Mouse (Mus musculus) ES-Bruce4 (cell line): ENCODE data around the gene Lrrc28. TPM values are rescaled to one million over a fixed set of nuclear protein-coding genes. Genes with fewer than 3 reads are reported as not detected.

Source experiments
- H3K27ac ChIP-seq: 2 replicates; pipeline ENCODE4 v1.5.1; 2012; ENCODE audit warnings: low read length, inconsistent platforms; ENCODE audit not compliant: insufficient read depth
- H3K27me3 ChIP-seq: 2 replicates; pipeline ENCODE4 v1.6.1; 2012; ENCODE audit warnings: mild to moderate bottlenecking, low read length, inconsistent platforms; ENCODE audit not compliant: control insufficient read depth, poor library complexity, insufficient read depth, severe bottlenecking
- H3K36me3 ChIP-seq: 2 replicates; pipeline ENCODE4 v1.6.1; 2012; ENCODE audit warnings: inconsistent platforms, mild to moderate bottlenecking, low read length, moderate library complexity; ENCODE audit not compliant: control insufficient read depth, poor library complexity, insufficient read depth, severe bottlenecking
- H3K4me1 ChIP-seq: one replicate; pipeline ENCODE4 v1.8.1; 2011; ENCODE audit warnings: low read length; ENCODE audit not compliant: control insufficient read depth, insufficient read depth
- H3K4me3 ChIP-seq: 2 replicates; pipeline ENCODE4 v1.5.1; 2011; ENCODE audit warnings: low read depth, mild to moderate bottlenecking, low read length
- H3K9ac ChIP-seq: 2 replicates; pipeline ENCODE4 v1.6.1; 2012; ENCODE audit warnings: low read depth, mild to moderate bottlenecking, inconsistent platforms; ENCODE audit not compliant: poor library complexity, severe bottlenecking
- H3K9me3 ChIP-seq: replicated peaks from 2 replicates; pipeline ENCODE4 v1.6.1; 2012; ENCODE audit warnings: mild to moderate bottlenecking, low read length, inconsistent platforms; ENCODE audit not compliant: control insufficient read depth, poor library complexity, insufficient read depth, severe bottlenecking
- CTCF ChIP-seq: IDR thresholded peaks from one replicate; pipeline ENCODE4 v1.8.1; 2011; ENCODE audit warnings: low read depth, low read length
- EP300 ChIP-seq: IDR thresholded peaks from 2 replicates; pipeline ENCODE4 v1.6.1; 2011; ENCODE audit warnings: low read depth, low read length; ENCODE audit not compliant: insufficient read depth
- POLR2A ChIP-seq: IDR thresholded peaks from one replicate; pipeline ENCODE4 v1.8.1; 2011; ENCODE audit warnings: low read length; ENCODE audit not compliant: insufficient read depth
- polyA plus RNA-seq: library from polyadenylated mRNA; stranded (reverse); fragments of >200 nt; gene quantifications from 2 replicates; pipeline ENCODE4 v1.2.4, GENCODE M21; 2011; ENCODE audit warnings: low read depth; ENCODE audit not compliant: missing spikeins, insufficient read depth, insufficient read length

Gene Lrrc28
- polyA plus RNA-seq, 1 experiment: 34.5 TPM

DNA sequence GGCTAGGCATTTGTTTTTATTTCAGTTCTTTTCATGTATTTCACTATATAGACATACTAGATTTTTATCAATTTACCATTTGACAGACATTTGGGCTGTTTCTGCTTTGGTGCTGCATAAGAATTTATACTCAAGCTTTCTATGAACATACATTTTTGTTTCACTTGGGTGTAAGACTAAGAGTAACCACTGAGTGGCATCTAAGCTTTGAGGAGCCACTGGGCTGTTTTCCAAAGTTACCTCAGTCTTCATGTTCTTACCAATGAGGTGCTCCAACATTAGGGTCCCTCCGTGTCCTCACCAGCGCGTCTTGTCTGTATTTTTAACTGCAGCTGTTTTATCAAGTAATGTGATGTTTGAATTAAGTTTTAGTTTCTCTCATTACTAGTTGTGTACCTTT lies 41.5 kb upstream of the Lrrc28 start:
- Histone ChIP-seq H3K4me1 (no peaks in the 10 kb centered on the region), H3K27me3 (no peaks in the 10 kb centered on the region), H3K27ac (no peak overlapping the region), H3K36me3 (0 out of 2 replicates have a peak, but pooled peaks cover 2% of the 10 kb centered on the region), H3K4me3 (no peak overlapping the region), H3K9ac (no peak overlapping the region), H3K9me3 (no peaks in the 10 kb centered on the region)
- TF ChIP-seq CTCF (no peak), POLR2A (no peak), EP300 (no peak)

DNA sequence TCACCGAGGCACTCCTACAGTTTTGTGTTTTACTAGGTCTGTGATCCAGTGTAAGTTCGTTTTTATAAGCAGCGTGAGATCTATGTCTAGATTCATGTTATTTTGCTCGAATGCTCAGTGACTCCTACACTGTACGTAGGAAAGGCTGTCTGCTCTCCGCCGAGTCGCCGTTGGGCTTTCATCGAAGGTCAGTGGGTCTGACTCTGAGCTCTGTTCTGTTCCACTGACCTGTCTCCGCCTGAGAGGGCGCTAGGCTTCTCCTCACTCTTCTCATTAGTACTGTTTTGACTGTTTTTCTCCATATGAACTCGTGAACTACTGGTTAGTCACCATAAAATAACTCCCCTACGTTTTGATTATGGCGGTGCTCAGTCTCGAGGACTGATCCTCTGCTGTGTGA lies 37.9 kb upstream of the Lrrc28 start:
- Histone ChIP-seq H3K27ac (no peak overlapping the region), H3K9me3 (no peaks in the 10 kb centered on the region), H3K27me3 (no peaks in the 10 kb centered on the region), H3K4me3 (no peak overlapping the region), H3K36me3 (no peaks in the 10 kb centered on the region), H3K4me1 (no peaks in the 10 kb centered on the region), H3K9ac (no peak overlapping the region)
- TF ChIP-seq CTCF (peak; percentile 34), EP300 (no peak), POLR2A (no peak)

DNA sequence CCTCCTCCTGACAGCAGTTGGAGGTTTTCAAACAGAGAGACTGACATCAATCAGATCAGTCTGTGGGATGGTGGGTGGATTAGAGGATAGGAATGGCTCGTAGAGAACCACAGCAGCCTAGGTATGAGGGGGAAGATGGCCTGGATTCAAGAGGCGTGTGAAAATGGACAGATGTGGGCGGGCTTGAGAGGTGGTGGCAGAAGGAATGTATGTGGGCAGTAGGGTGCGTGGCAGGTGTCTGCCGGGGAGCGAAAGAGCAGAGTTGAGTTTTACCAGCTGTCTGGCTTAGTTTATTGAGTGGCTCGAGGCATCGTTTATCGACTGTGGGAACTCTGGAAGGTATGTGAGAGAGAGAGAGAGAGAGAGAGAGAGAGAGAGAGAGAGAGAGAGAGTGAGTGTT lies 36.0 kb upstream of the Lrrc28 start:
- Histone ChIP-seq H3K27ac (no peak overlapping the region), H3K36me3 (no peaks in the 10 kb centered on the region), H3K9ac (no peak overlapping the region), H3K9me3 (no peaks in the 10 kb centered on the region), H3K4me1 (no peaks in the 10 kb centered on the region), H3K4me3 (no peak overlapping the region), H3K27me3 (no peaks in the 10 kb centered on the region)
- TF ChIP-seq CTCF: no peak
- TF ChIP-seq EP300: no peak
- no peak for TF ChIP-seq POLR2A

DNA sequence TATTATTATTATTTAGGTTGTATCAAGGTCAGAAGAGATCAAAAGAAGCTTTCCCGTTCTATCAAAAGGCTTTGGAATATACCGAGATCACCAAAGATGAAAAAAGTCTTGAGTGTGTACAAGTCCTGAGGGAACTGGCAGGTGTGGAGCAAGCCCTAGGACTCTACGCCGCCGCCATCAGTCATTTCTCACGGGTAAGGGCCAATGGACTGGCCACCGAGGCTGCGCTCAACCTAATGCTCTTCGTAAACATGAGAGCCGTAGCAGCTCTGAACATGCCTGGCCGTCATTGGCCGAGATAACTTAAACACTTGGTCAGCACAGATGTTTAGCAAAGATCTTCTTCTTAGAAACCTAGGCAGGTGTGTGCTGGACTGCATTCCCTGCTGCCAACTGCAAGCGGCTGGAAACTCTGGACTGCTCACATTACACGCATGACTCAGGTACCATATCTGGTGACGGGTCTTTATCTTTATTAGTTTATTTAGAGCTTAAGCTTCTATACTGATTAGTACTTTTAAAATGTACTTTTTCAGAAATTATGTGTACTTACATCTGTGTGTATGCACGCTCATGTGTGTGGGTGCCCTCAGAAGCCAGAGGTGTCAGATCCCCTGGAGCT lies 33.9 kb upstream of the Lrrc28 start:
- Histone ChIP-seq H3K4me3 (no peak overlapping the region), H3K27ac (no peak overlapping the region), H3K4me1 (no peaks in the 10 kb centered on the region), H3K9ac (no peak overlapping the region), H3K27me3 (no peaks in the 10 kb centered on the region), H3K36me3 (no peaks in the 10 kb centered on the region), H3K9me3 (no peaks in the 10 kb centered on the region)
- TF ChIP-seq CTCF (no peak), EP300 (no peak), POLR2A (no peak)

DNA sequence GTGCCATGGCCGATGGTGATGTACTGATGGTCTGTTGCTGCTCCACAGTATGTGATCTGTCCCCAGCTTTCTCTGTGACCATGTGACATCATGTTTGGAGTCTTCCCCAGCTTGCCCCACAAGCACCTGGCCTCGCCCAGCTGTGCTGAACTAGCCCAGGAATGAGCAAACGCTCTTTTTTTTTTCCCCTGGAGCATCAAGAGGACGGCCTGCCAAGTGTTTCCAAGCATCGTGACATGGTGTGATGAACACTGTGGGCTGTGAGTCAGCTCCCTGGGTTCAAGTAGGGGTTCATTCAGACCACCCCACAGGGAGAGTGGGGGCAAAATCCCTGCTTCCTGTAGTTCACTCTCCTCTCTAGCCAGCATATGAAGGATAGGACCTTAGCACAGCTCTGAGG lies 28.6 kb upstream of the Lrrc28 start:
- no peak overlapping the region for H3K4me3 ChIP-seq
- no peak for TF ChIP-seq CTCF
- no peak overlapping the region for H3K9ac ChIP-seq
- H3K9me3 ChIP-seq: no peaks in the 10 kb centered on the region
- no peaks in the 10 kb centered on the region for H3K36me3 ChIP-seq
- H3K27ac ChIP-seq: no peak overlapping the region
- H3K27me3 ChIP-seq: no peaks in the 10 kb centered on the region
- H3K4me1 ChIP-seq: no peaks in the 10 kb centered on the region

DNA sequence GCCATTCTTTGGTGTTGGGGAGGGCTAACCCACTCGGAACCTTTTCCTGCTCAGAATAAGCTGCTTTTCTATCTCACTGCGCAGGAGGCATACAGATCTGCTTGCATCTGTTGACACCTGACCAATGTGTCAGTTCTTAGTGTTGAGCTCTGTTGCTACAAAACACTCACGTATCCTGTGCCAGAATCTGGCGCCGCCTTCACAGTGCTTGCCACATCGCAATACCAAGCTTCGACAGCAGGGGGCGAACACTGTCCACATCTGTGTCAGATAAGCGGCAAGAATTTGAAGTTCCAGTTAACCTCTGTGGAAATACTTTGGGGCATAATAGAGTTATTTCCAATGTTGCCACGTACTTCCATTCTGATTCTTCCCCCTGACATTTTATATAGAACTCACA lies 27.6 kb upstream of the Lrrc28 start:
- no peak overlapping the region for H3K4me3 ChIP-seq
- no peak overlapping the region for H3K9ac ChIP-seq
- H3K4me1 ChIP-seq: no peaks in the 10 kb centered on the region
- H3K36me3 ChIP-seq: no peaks in the 10 kb centered on the region
- TF ChIP-seq POLR2A (no peak), EP300 (no peak), CTCF (peak; percentile 86)
- H3K27me3 ChIP-seq: no peaks in the 10 kb centered on the region
- H3K9me3 ChIP-seq: no peaks in the 10 kb centered on the region
- H3K27ac ChIP-seq: no peak overlapping the region
